Mouse (Mus musculus): Measurements from ENCODE around the gene Ankrd37.

Gene Ankrd37

DNA sequence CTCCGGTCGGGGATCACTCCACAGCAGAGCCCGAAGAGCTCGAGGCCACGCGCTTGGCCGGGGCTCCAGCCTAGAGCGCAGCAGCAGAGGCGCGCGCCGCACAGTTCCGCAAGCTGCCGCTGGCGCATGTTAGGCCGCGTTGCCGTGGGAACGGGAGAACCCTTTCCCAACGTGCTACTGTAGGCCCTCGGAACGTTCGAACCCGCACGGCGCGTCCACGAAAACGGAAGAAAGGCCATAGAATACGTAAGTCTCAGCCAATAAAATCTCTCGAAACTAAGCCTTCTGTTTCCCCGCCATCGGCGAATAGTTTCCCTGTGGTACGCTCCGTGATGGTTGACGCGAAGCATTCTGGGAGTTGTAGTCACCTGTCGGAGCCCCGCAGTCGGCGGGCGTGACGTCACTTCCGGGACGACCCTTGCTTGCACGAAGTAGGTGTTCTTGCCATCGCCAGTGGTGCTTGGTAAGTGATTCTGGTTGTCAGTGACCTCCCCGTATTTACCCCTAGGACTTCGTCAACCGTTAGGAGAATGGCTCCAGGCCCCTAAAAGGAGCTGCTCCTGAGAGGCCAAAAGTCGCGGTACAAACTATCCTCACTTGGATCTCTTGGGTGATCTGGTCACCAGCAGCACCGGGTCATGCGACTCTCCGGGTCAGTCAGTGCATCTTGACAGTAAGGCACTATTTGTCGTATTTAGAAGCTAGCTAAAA, 30.2 kb downstream of the Ankrd37 start, which contains the start of the genes 1700029J07Rik and Ufsp2:
Gene 1700029J07Rik (minus strand): TSS at position 127 of the 711 bp plus-strand sequence.
Gene Ufsp2 (plus strand): TSS at position 403 of the 711 bp plus-strand sequence.
- peak; percentile 97 to 99 for DNase-seq (ENCODE audit: low spot score in 2 of 2)

DNA sequence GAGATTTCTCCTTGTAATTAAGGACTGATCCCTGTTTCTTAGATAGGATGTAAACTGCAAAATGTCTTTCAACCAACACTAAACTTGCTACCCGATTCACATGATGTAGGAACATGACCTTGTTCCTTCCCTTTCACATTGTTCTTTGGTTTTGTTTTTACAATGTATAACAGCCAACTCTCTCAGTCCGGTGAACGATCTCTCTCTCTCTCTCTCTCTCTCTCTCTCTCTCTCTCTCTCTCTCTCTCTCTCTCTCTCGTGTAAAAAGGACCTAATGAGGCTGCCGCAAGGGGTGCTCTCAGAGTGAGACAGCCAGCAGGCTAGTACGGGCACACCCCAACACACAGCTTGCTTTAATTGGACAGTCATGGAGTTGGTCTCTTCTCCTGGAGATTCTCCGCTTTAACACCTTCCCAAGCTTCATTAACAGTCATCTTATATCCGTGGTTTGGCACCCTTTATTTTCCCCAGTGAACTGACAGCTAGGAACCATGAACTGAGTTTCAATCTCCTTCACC, 31.5 kb downstream of the Ankrd37 start:
- DNase-seq (ENCODE audit: low spot score in 2 of 2), result no peak

DNA sequence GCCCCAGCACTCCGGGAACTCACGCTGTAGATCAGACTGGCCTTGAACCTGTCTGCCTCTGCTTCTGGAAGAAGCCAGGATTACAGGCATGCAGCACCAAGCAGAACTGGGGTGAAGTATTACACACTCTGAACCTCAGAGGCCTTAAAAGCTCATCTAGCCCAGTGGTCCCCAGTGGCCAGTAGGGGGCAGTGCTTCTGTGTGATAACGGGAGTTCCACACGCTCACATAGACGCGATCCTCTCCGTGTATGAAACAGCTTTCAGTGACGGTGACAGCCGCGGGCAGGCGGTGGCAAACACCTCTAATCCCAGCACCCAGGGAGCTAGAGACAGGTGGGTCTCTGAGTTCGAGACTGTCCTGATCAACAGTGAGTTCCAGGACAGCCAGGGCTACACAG, 34.6 kb downstream of the Ankrd37 start:
- no peak for DNase-seq (ENCODE audit: low spot score in 2 of 2)

DNA sequence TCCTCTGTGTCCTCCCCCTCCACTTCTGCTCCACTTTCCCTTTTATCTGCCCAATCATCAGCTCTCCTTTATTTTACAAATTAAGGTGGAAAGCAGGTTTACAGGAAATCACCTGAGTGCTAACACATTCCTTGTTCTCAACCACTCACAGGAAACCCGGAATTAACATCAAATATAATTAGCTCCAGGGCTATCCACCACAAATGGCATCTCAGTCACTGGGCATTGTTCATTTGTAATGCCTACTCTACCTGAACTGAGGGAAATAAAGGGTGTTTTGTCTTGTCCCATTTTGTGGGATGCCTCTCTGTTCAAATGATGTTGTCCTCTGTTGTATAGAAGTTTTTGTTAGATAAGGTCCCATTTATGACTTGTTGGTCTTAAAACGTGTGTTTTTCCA, 54.9 kb downstream of the Ankrd37 start:
- DNase-seq (ENCODE audit: low spot score in 2 of 2), result no peak

Measured in thymus, postnatal 10 days (tissue).